Mouse (Mus musculus): ENCODE data around the gene Syt3.

Syt3 gene

GRCm38 (mm10) chr7:44405346-44406014, 21.6 kb downstream of the Syt3 start:
- peak; percentile 54 for DNase-seq (ENCODE audit: low spot score)

GRCm38 (mm10) chr7:44406015-44406355, 22.1 kb downstream of the Syt3 start:
- no peak for DNase-seq (ENCODE audit: low spot score)

GRCm38 (mm10) chr7:44411144-44411543, 27.2 kb downstream of the Syt3 start:
- no peak for DNase-seq (ENCODE audit: low spot score)

- no peak for DNase-seq (ENCODE audit: low spot score)
Observed at GRCm38 (mm10) chr7:44413307-44413706, 29.4 kb downstream of the Syt3 start.

GRCm38 (mm10) chr7:44427666-44428065, 43.8 kb downstream of the Syt3 start:
- DNase-seq (ENCODE audit: low spot score), result no peak

GRCm38 (mm10) chr7:44428171-44428950, 44.5 kb downstream of the Syt3 start:
- DNase-seq (ENCODE audit: low spot score), result no peak

GRCm38 (mm10) chr7:44428968-44429521, 45.1 kb downstream of the Syt3 start, which contains the start of gene Lrrc4b:
Gene Lrrc4b (plus strand): TSS chr7:44429018.
- no peak for DNase-seq (ENCODE audit: low spot score)

- no peak for DNase-seq (ENCODE audit: low spot score)
Observed at GRCm38 (mm10) chr7:44429534-44430488, 45.9 kb downstream of the Syt3 start.

GRCm38 (mm10) chr7:44432550-44432949, 48.6 kb downstream of the Syt3 start:
- no peak for DNase-seq (ENCODE audit: low spot score)

- DNase-seq (ENCODE audit: low spot score), result no peak
Observed at GRCm38 (mm10) chr7:44433371-44433770, 49.5 kb downstream of the Syt3 start.

GRCm38 (mm10) chr7:44434089-44434488, 50.2 kb downstream of the Syt3 start:
- no peak for DNase-seq (ENCODE audit: low spot score)

- DNase-seq (ENCODE audit: low spot score), result no peak
Observed at GRCm38 (mm10) chr7:44435796-44436195, 51.9 kb downstream of the Syt3 start.

GRCm38 (mm10) chr7:44436267-44436666, 52.4 kb downstream of the Syt3 start:
- no peak for DNase-seq (ENCODE audit: low spot score)

- DNase-seq (ENCODE audit: low spot score), result no peak
Observed at GRCm38 (mm10) chr7:44437188-44437587, 53.3 kb downstream of the Syt3 start.

- no peak for DNase-seq (ENCODE audit: low spot score)
Observed at GRCm38 (mm10) chr7:44437933-44438332, 54.0 kb downstream of the Syt3 start.

- DNase-seq (ENCODE audit: low spot score), result no peak
Observed at GRCm38 (mm10) chr7:44439696-44440095, 55.8 kb downstream of the Syt3 start.

GRCm38 (mm10) chr7:44440479-44440878, 56.6 kb downstream of the Syt3 start:
- DNase-seq (ENCODE audit: low spot score), result no peak

- DNase-seq (ENCODE audit: low spot score), result no peak
Observed at GRCm38 (mm10) chr7:44441180-44441579, 57.3 kb downstream of the Syt3 start.

- DNase-seq (ENCODE audit: low spot score), result no peak
Observed at GRCm38 (mm10) chr7:44441648-44442109, 57.8 kb downstream of the Syt3 start.

- DNase-seq (ENCODE audit: low spot score), result no peak
Observed at GRCm38 (mm10) chr7:44442407-44442821, 58.5 kb downstream of the Syt3 start.

GRCm38 (mm10) chr7:44443268-44444173, 59.6 kb downstream of the Syt3 start:
- no peak for DNase-seq (ENCODE audit: low spot score)
